29 mouse cellular contexts compared by ENCODE assay signal in the genomic region with DNA sequence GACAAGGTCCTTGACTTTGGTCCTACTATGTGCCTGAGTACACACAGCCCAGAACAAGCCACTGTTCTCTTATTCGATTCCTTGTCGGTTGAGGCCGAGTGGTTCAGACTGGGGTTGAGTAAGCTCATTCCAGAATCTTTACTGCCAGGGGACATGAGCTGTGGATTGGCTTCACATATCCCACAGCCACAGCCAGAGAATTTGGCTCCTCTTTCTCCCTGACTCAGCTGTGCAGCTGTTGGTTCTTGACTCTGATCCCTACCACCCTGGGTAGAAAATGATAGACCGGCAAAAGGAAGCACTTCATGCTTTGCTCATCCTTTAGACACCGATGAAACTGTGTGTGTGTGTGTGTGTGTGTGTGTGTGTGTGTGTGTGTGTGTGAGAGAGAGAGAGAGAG. TPM values are rescaled to one million over a fixed set of nuclear protein-coding genes. Genes with fewer than 3 reads are reported as not detected.
DNase-seq lines count a peak whose midpoint lies in the region; ATAC-seq and TF ChIP-seq lines count a peak whose summit lies in the region.
"Had no signal": no experiment of that assay in that cellular context is flagged by ENCODE, and none has a peak within 500 bp of the region (broad histone marks: within the 10 kb centered on the region; RNA-seq: fewer than 3 reads in every experiment).

No protein-coding gene starts in this region.

- H3K27ac ChIP-seq in forebrain, postnatal 0 days (ENCODE audit: low read depth, low read length) = no peak overlapping the region
- H3K27ac ChIP-seq in forebrain, embryonic 13.5 days = no peak overlapping the region
- H3K27ac ChIP-seq in heart, embryonic 12.5 days (ENCODE audit: poor library complexity, severe bottlenecking) = no peak overlapping the region
- H3K27ac ChIP-seq in hindbrain, embryonic 10.5 days = no peak overlapping the region
- H3K27ac ChIP-seq: hindbrain, embryonic 15.5 days; layer of hippocampus, adult 2 months; limb, embryonic 10.5 days; liver, embryonic 15.5 days; macrophage had no signal

- intact Hi-C loops in heart, postnatal 14 days (cut with DNase I) = no loop called here

- H3K9ac ChIP-seq in forebrain, postnatal 0 days = no peak overlapping the region
- H3K9ac ChIP-seq in forebrain, embryonic 13.5 days = no peak overlapping the region
- no peak overlapping the region for H3K9ac ChIP-seq in heart, embryonic 12.5 days
- H3K9ac ChIP-seq: hindbrain, embryonic 15.5 days; liver, embryonic 15.5 days had no signal

- ATAC-seq in forebrain, postnatal 0 days = peak; percentile 42; the same call in 1 of the 2 replicates
- no peak for ATAC-seq in forebrain, embryonic 13.5 days
- ATAC-seq in heart, embryonic 12.5 days (ENCODE audit: insufficient number of reproducible peaks, low FRiP score) = no peak
- ATAC-seq: midbrain, embryonic 16.5 days had no signal

- H3K4me2 ChIP-seq in forebrain, postnatal 0 days (ENCODE audit: low read depth) = no peak overlapping the region
- H3K4me2 ChIP-seq in forebrain, embryonic 13.5 days = no peak overlapping the region
- no peak overlapping the region for H3K4me2 ChIP-seq in heart, embryonic 12.5 days
- H3K4me2 ChIP-seq: hindbrain, embryonic 15.5 days; liver, embryonic 15.5 days had no signal

- H3K36me3 ChIP-seq in forebrain, postnatal 0 days (ENCODE audit: insufficient read depth) = no peaks in the 10 kb centered on the region
- H3K36me3 ChIP-seq in forebrain, embryonic 13.5 days (ENCODE audit: poor library complexity, severe bottlenecking) = no peaks in the 10 kb centered on the region
- no peaks in the 10 kb centered on the region for H3K36me3 ChIP-seq in heart, embryonic 12.5 days
- H3K36me3 ChIP-seq in hindbrain, embryonic 10.5 days = no peaks in the 10 kb centered on the region
- H3K36me3 ChIP-seq: hindbrain, embryonic 15.5 days; limb, embryonic 10.5 days; liver, embryonic 15.5 days had no signal

- TF ChIP-seq CTCF in forebrain, postnatal 0 days (IDR thresholded peaks at IDR 0.05; ENCODE audit: low read depth) = no peak

- no peaks in the 10 kb centered on the region for H3K4me1 ChIP-seq in forebrain, postnatal 0 days (ENCODE audit: insufficient read depth)
- H3K4me1 ChIP-seq in forebrain, embryonic 13.5 days = no peaks in the 10 kb centered on the region
- H3K4me1 ChIP-seq in heart, embryonic 12.5 days (replicated peaks) = no peaks in the 10 kb centered on the region
- H3K4me1 ChIP-seq in hindbrain, embryonic 10.5 days (replicated peaks) = no peaks in the 10 kb centered on the region
- H3K4me1 ChIP-seq: limb, embryonic 10.5 days had no signal

- DNase-seq in forebrain, postnatal 0 days = no peak
- DNase-seq in heart, adult 8-10 months (ENCODE audit: low spot score) = peak; percentile 12
- DNase-seq in heart, postnatal 14 days = peak; percentile 10 to 12
- no peak for DNase-seq in hindbrain, embryonic 10.5 days (ENCODE audit: low spot score)
- DNase-seq in kidney, adult 11 months = no peak
- DNase-seq: adrenal gland, postnatal 25 days; cerebellum, adult 11 months; cerebellum, adult 9-11 months; kidney, adult 9 months; kidney, postnatal 14 days; liver; right cerebral cortex, adult 18-20 months; thymus, adult 18-20 months; thymus, postnatal 4 days had no signal

- no peak overlapping the region for H3K4me3 ChIP-seq in forebrain, postnatal 0 days (ENCODE audit: low read depth, low read length)
- H3K4me3 ChIP-seq in forebrain, embryonic 13.5 days = no peak overlapping the region
- no peak overlapping the region for H3K4me3 ChIP-seq in heart, embryonic 12.5 days
- no peak overlapping the region for H3K4me3 ChIP-seq in hindbrain, embryonic 10.5 days
- H3K4me3 ChIP-seq: hindbrain, embryonic 15.5 days; layer of hippocampus, adult 2 months; limb, embryonic 10.5 days; liver, embryonic 15.5 days had no signal

- no peaks in the 10 kb centered on the region for H3K27me3 ChIP-seq in forebrain, postnatal 0 days (ENCODE audit: insufficient read depth, low read length)
- H3K27me3 ChIP-seq in forebrain, embryonic 13.5 days = no peaks in the 10 kb centered on the region
- H3K27me3 ChIP-seq in heart, embryonic 12.5 days (replicated peaks) = no peaks in the 10 kb centered on the region
- H3K27me3 ChIP-seq in hindbrain, embryonic 10.5 days (ENCODE audit: insufficient read depth, poor library complexity, severe bottlenecking) = no peaks in the 10 kb centered on the region
- H3K27me3 ChIP-seq: hindbrain, embryonic 15.5 days; liver, embryonic 15.5 days had no signal

- WGBS in forebrain, postnatal 0 days = 94% methylated on average over 5 of the region's 5 CpGs
- 94% methylated on average over 5 of the region's 5 CpGs for WGBS in forebrain, embryonic 13.5 days
- 89% methylated on average over 5 of the region's 5 CpGs for WGBS in heart, embryonic 12.5 days
- WGBS in hindbrain, embryonic 10.5 days = 94% methylated on average over 5 of the region's 5 CpGs

- H3K9me3 ChIP-seq in forebrain, postnatal 0 days (ENCODE audit: low read length) = no peaks in the 10 kb centered on the region
- no peaks in the 10 kb centered on the region for H3K9me3 ChIP-seq in forebrain, embryonic 13.5 days (replicated peaks)
- H3K9me3 ChIP-seq in heart, embryonic 12.5 days (replicated peaks) = no peaks in the 10 kb centered on the region
- no peaks in the 10 kb centered on the region for H3K9me3 ChIP-seq in hindbrain, embryonic 10.5 days
- H3K9me3 ChIP-seq: hindbrain, embryonic 15.5 days; limb, embryonic 10.5 days; liver, embryonic 15.5 days had no signal

RNA-seq across cellular contexts. Expression of a gene that starts 11.3 kb away (rescaled TPM):
- not detected in 2 replicates for total RNA-seq in forebrain, postnatal 0 days (2014; rRNA removed)
- polyA plus RNA-seq in forebrain, postnatal 0 days (2015; fragmentation: Nextera tagmentation; extraction: Ambion mirVana) = not detected in 2 replicates
- 0.16 and 0.18 TPM in 2 replicates for polyA plus RNA-seq in forebrain, embryonic 13.5 days (2015; fragmentation: Nextera tagmentation; extraction: Ambion mirVana)
- not detected for total RNA-seq in heart, adult 8-10 months (2022)
- polyA plus RNA-seq in heart, embryonic 12.5 days (2016; fragmentation: Nextera tagmentation; extraction: Ambion mirVana) = not detected in 2 replicates
- not detected for total RNA-seq in heart, postnatal 14 days (2021)
- polyA plus RNA-seq in hindbrain, embryonic 10.5 days (2016; fragmentation: Nextera tagmentation; extraction: Ambion mirVana) = 0.17 and 0.18 TPM in 2 replicates
- total RNA-seq: adrenal gland, postnatal 25 days; common myeloid progenitor, adult 5-6 weeks; layer of hippocampus, adult 2 months; layer of hippocampus, postnatal 25 days had no signal
- polyA plus RNA-seq: gonadal fat pad, adult 2 months; hindbrain, embryonic 15.5 days; liver, embryonic 15.5 days; lung, embryonic 16.5 days; macrophage; midbrain, embryonic 16.5 days; neural tube, embryonic 14.5 days; small intestine, adult 2 months; stomach, embryonic 16.5 days had no signal

RNA-seq across cellular contexts. Expression of a gene that starts 47.5 kb away (rescaled TPM):
- 0.33 TPM in 1 of 2 replicates, not detected in the other for total RNA-seq in forebrain, postnatal 0 days (2014; rRNA removed)
- 0.34 and 0.57 TPM in 2 replicates for polyA plus RNA-seq in forebrain, postnatal 0 days (2015; fragmentation: Nextera tagmentation; extraction: Ambion mirVana)
- 0.54 and 0.78 TPM in 2 replicates for polyA plus RNA-seq in forebrain, embryonic 13.5 days (2015; fragmentation: Nextera tagmentation; extraction: Ambion mirVana)
- total RNA-seq in heart, adult 8-10 months (2022) = not detected
- 0.42 and 0.51 TPM in 2 replicates for polyA plus RNA-seq in heart, embryonic 12.5 days (2016; fragmentation: Nextera tagmentation; extraction: Ambion mirVana)
- total RNA-seq in heart, postnatal 14 days (2021) = not detected
- polyA plus RNA-seq in hindbrain, embryonic 10.5 days (2016; fragmentation: Nextera tagmentation; extraction: Ambion mirVana) = 0.63 and 0.73 TPM in 2 replicates
- total RNA-seq: adrenal gland, postnatal 25 days; layer of hippocampus, adult 2 months; layer of hippocampus, postnatal 25 days had no signal
- polyA plus RNA-seq: gonadal fat pad, adult 2 months; small intestine, adult 2 months had no signal

RNA-seq across cellular contexts. Expression of a gene that starts 51.0 kb away (rescaled TPM):
- 1.7 and 8.6 TPM in 2 replicates for total RNA-seq in forebrain, postnatal 0 days (2014; rRNA removed)
- polyA plus RNA-seq in forebrain, postnatal 0 days (2015; fragmentation: Nextera tagmentation; extraction: Ambion mirVana) = 2.1 TPM in 2 replicates
- polyA plus RNA-seq in forebrain, embryonic 13.5 days (2015; fragmentation: Nextera tagmentation; extraction: Ambion mirVana) = 63.4 and 72.0 TPM in 2 replicates
- total RNA-seq in heart, adult 8-10 months (2022) = under 1 TPM in 1 of 4 experiments, not detected in 3; 0.57 TPM
- polyA plus RNA-seq in heart, embryonic 12.5 days (2016; fragmentation: Nextera tagmentation; extraction: Ambion mirVana) = 44.2 and 47.4 TPM in 2 replicates
- total RNA-seq in heart, postnatal 14 days (2021) = 1 to 10 TPM; 1.1 to 2.2 TPM
- polyA plus RNA-seq in hindbrain, embryonic 10.5 days (2016; fragmentation: Nextera tagmentation; extraction: Ambion mirVana) = 85.3 and 130 TPM in 2 replicates

Comparison
In these comparisons a context has a peak if more than half of its experiments do, and no peak if none do; other contexts are left out.
1. RNA of a gene that starts 51.0 kb away (polyA plus RNA-seq): 85.3 to 130 TPM in hindbrain, embryonic 10.5 days, 63.4 to 72.0 TPM in forebrain, embryonic 13.5 days and 44.2 to 47.4 TPM in heart, embryonic 12.5 days; 2.1 TPM in forebrain, postnatal 0 days; every median in the first group is over 10 times any median in the second.
2. DNase-seq: peak in heart, adult 8-10 months (single experiment) and heart, postnatal 14 days (2 of 2); none in forebrain, postnatal 0 days (single experiment), hindbrain, embryonic 10.5 days (single experiment) and kidney, adult 11 months (single experiment).